8 mouse cellular contexts compared by ENCODE assay signal in the genomic region with DNA sequence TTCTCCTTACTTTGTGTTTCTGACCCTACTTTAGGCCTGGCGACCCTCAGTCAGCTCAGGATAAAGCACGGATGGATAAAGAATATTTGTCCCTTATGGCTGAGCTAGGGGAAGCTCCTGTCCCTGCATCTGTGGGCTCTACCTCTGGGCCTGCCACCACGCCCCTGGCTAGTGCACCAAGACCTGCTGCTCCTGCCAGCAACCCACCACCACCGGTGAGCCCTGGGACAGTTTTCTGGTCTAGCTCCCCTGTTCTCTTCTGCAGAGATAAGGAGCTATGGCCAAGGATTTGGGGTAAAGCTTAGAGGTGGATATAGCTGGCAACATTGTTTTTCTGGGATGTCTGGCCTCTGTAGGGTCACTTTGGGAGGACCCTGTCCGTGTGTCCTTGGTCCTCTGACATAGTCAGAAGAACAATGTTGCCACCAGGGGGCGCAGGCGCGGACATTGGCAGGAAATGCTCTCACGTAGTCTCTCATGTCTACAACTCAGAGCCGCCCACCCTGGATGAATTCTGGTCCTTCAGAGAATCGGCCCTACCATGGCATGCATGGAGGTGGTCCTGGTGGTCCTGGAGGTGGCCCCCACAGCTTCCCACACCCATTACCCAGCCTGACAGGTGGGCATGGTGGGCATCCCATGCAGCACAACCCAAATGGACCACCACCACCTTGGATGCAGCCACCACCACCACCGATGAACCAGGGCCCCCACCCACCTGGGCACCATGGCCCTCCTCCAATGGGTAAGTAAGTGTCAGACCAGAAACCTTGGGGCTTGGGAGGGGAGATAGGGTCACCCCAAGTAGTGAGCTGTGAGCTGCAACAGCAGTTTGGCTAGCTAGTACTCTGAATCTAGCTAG. TPM values are rescaled to one million over a fixed set of nuclear protein-coding genes. Genes with fewer than 3 reads are reported as not detected.
A peak's percentile ranks its signal among the peaks of the same experiment; 100 is the strongest.
DNase-seq lines count a peak whose midpoint lies in the region; ATAC-seq and TF ChIP-seq lines count a peak whose summit lies in the region.
"Had no signal": no experiment of that assay in that cellular context is flagged by ENCODE, and none has a peak within 500 bp of the region (broad histone marks: within the 10 kb centered on the region; RNA-seq: fewer than 3 reads in every experiment).

No protein-coding gene starts in this region.

- H3K4me2 ChIP-seq in intestine, postnatal 0 days (replicated peaks; ENCODE audit: low read depth): no peak overlapping the region
- no peak overlapping the region for H3K4me2 ChIP-seq in midbrain, embryonic 13.5 days (replicated peaks)
- H3K4me2 ChIP-seq: neural tube, embryonic 12.5 days had no signal

- no peaks in the 10 kb centered on the region for H3K4me1 ChIP-seq in intestine, postnatal 0 days (replicated peaks; ENCODE audit: control insufficient read depth, insufficient read depth, low read length)
- H3K4me1 ChIP-seq in midbrain, embryonic 13.5 days (replicated peaks): peaks cover 13% of the 10 kb centered on the region

- peaks cover 95% of the 10 kb centered on the region for H3K36me3 ChIP-seq in intestine, postnatal 0 days (ENCODE audit: control insufficient read depth, insufficient read depth)
- peaks cover 95% of the 10 kb centered on the region for H3K36me3 ChIP-seq in midbrain, embryonic 13.5 days

- H3K9ac ChIP-seq in intestine, postnatal 0 days (ENCODE audit: low read depth, low read length): no peak overlapping the region
- no peak overlapping the region for H3K9ac ChIP-seq in midbrain, embryonic 13.5 days (replicated peaks)
- H3K9ac ChIP-seq: neural tube, embryonic 12.5 days had no signal

- TF ChIP-seq CTCF in intestine, postnatal 0 days (IDR thresholded peaks at IDR 0.05; ENCODE audit: low read depth): peak; percentile 86

- H3K27me3 ChIP-seq in intestine, postnatal 0 days (replicated peaks; ENCODE audit: control insufficient read depth, insufficient read depth, low read length): no peaks in the 10 kb centered on the region
- no peaks in the 10 kb centered on the region for H3K27me3 ChIP-seq in midbrain, embryonic 13.5 days
- H3K27me3 ChIP-seq: neural tube, embryonic 12.5 days had no signal

- DNase-seq in adipocyte (ENCODE audit: low spot score): peak; percentile 74
- peak; percentile 89 for DNase-seq in cerebellum, postnatal 36 days
- DNase-seq in gastrocnemius, postnatal 36 days: peak; percentile 81 to 85
- peak; percentile 91 for DNase-seq in left cerebral cortex, postnatal 4 days
- peak; percentile 77 to 93 for DNase-seq in spleen, postnatal 10 days (ENCODE audit: low spot score in 2 of 2)

- no peak overlapping the region for H3K27ac ChIP-seq in intestine, postnatal 0 days (ENCODE audit: low read depth, low read length)
- H3K27ac ChIP-seq in midbrain, embryonic 13.5 days: no peak overlapping the region
- H3K27ac ChIP-seq: neural tube, embryonic 12.5 days had no signal

- intact Hi-C loops in gastrocnemius, postnatal 36 days (cut with DNase I): no loop called here
- intact Hi-C loops in left cerebral cortex, postnatal 4 days (cut with DNase I): no loop called here

- H3K4me3 ChIP-seq in intestine, postnatal 0 days (ENCODE audit: low read depth, low read length): no peak overlapping the region
- no peak overlapping the region for H3K4me3 ChIP-seq in midbrain, embryonic 13.5 days (replicated peaks)
- H3K4me3 ChIP-seq: neural tube, embryonic 12.5 days had no signal

- peak; percentile 26 for ATAC-seq in intestine, postnatal 0 days
- 0 out of 2 replicates have a peak, but pooled peaks have one; percentile 12 for ATAC-seq in midbrain, embryonic 13.5 days

- no peaks in the 10 kb centered on the region for H3K9me3 ChIP-seq in intestine, postnatal 0 days (ENCODE audit: control insufficient read depth)
- no peaks in the 10 kb centered on the region for H3K9me3 ChIP-seq in midbrain, embryonic 13.5 days
- H3K9me3 ChIP-seq: neural tube, embryonic 12.5 days had no signal

- 64% methylated on average over 12 of the region's 12 CpGs for WGBS in intestine, postnatal 0 days
- WGBS in midbrain, embryonic 13.5 days: 65% methylated on average over 12 of the region's 12 CpGs

RNA-seq across cellular contexts. Expression of gene Sf1, which starts 10.3 kb away (rescaled TPM):
- total RNA-seq in gastrocnemius, postnatal 36 days (2021): 10 to 100 TPM; 75.8 to 84.5 TPM
- polyA plus RNA-seq in intestine, postnatal 0 days (2015; fragmentation: Nextera tagmentation; extraction: Ambion mirVana): 51.9 and 55.3 TPM in 2 replicates
- total RNA-seq in left cerebral cortex, postnatal 4 days (2021): 100 to 1,000 TPM; 231 to 244 TPM
- polyA plus RNA-seq in midbrain, embryonic 13.5 days (2015; fragmentation: Nextera tagmentation; extraction: Ambion mirVana): 120 and 128 TPM in 2 replicates

RNA-seq across cellular contexts. Expression of gene Pygm, which starts 10.4 kb away (rescaled TPM):
- total RNA-seq in gastrocnemius, postnatal 36 days (2021): 1,000 to 10,000 TPM; 7,725 to 8,373 TPM
- polyA plus RNA-seq in intestine, postnatal 0 days (2015; fragmentation: Nextera tagmentation; extraction: Ambion mirVana): 4.1 and 4.7 TPM in 2 replicates
- 1 to 10 TPM; 6.2 to 8.2 TPM for total RNA-seq in left cerebral cortex, postnatal 4 days (2021)
- polyA plus RNA-seq in midbrain, embryonic 13.5 days (2015; fragmentation: Nextera tagmentation; extraction: Ambion mirVana): 1.9 and 2.2 TPM in 2 replicates

RNA-seq across cellular contexts. Expression of gene Rasgrp2, which starts 25.4 kb away (rescaled TPM):
- 10 to 100 TPM; 11.6 to 25.4 TPM for total RNA-seq in gastrocnemius, postnatal 36 days (2021)
- 38.5 and 41.5 TPM in 2 replicates for polyA plus RNA-seq in intestine, postnatal 0 days (2015; fragmentation: Nextera tagmentation; extraction: Ambion mirVana)
- total RNA-seq in left cerebral cortex, postnatal 4 days (2021): 100 to 1,000 TPM; 225 to 228 TPM
- polyA plus RNA-seq in midbrain, embryonic 13.5 days (2015; fragmentation: Nextera tagmentation; extraction: Ambion mirVana): 28.5 and 29.6 TPM in 2 replicates

RNA-seq across cellular contexts. Expression of gene Map4k2, which starts 32.8 kb away (rescaled TPM):
- 10 to 100 TPM; 10.4 to 12.6 TPM for total RNA-seq in gastrocnemius, postnatal 36 days (2021)
- polyA plus RNA-seq in intestine, postnatal 0 days (2015; fragmentation: Nextera tagmentation; extraction: Ambion mirVana): 4.1 and 4.3 TPM in 2 replicates
- total RNA-seq in left cerebral cortex, postnatal 4 days (2021): 100 to 1,000 TPM in 1 of 2 experiments, 10 to 100 TPM in 1; 91.7 to 102 TPM
- 13.6 and 17.1 TPM in 2 replicates for polyA plus RNA-seq in midbrain, embryonic 13.5 days (2015; fragmentation: Nextera tagmentation; extraction: Ambion mirVana)

RNA-seq across cellular contexts. Expression of gene Men1, which starts 39.0 kb away (rescaled TPM):
- total RNA-seq in gastrocnemius, postnatal 36 days (2021): 1 to 10 TPM; 6.2 to 7.0 TPM
- 17.1 and 19.6 TPM in 2 replicates for polyA plus RNA-seq in intestine, postnatal 0 days (2015; fragmentation: Nextera tagmentation; extraction: Ambion mirVana)
- total RNA-seq in left cerebral cortex, postnatal 4 days (2021): 10 to 100 TPM; 81.1 to 81.4 TPM
- polyA plus RNA-seq in midbrain, embryonic 13.5 days (2015; fragmentation: Nextera tagmentation; extraction: Ambion mirVana): 74.4 and 81.1 TPM in 2 replicates

Comparison
In these comparisons a context has a peak if more than half of its experiments do, and no peak if none do; other contexts are left out.
1. RNA of gene Pygm, which starts 10.4 kb away (total RNA-seq): 7,725 to 8,373 TPM in gastrocnemius, postnatal 36 days; 6.2 to 8.2 TPM in left cerebral cortex, postnatal 4 days; every median in the first group is over 100 times any median in the second.
2. RNA of gene Rasgrp2, which starts 25.4 kb away (total RNA-seq): 225 to 228 TPM in left cerebral cortex, postnatal 4 days; 11.6 to 25.4 TPM in gastrocnemius, postnatal 36 days; every median in the first group is over 4 times any median in the second.
3. Peak in every context shown above with its lines, with median percentiles within 50 percentile points of each other: DNase-seq.